Mouse (Mus musculus) CH12.LX (cell line): ENCODE data around the gene Cnot3. TPM values are rescaled to one million over a fixed set of nuclear protein-coding genes. Genes with fewer than 3 reads are reported as not detected.
A peak's percentile ranks its signal among the peaks of the same experiment; 100 is the strongest.
"Not testable (repeated sequence)": the region's sequence is repeated elsewhere in the genome, so short reads cannot be mapped to it uniquely, and the experiment has no call there.

Experiments used
- DNase-seq: peaks from one replicate; pipeline ENCODE4 v3.0.0-alpha.2; 2013; ENCODE audit errors: extremely low read depth
- H3K27ac ChIP-seq: 2 replicates; pipeline ENCODE4 v1.5.1; 2012; ENCODE audit warnings: low read depth, mild to moderate bottlenecking, control low read depth, moderate library complexity; ENCODE audit not compliant: insufficient read depth
- H3K27me3 ChIP-seq: replicated peaks from 2 replicates; pipeline ENCODE3; 2012; ENCODE audit warnings: inconsistent platforms
- H3K36me3 ChIP-seq, 2 experiments: replicated peaks in 1 of 2; 2 replicates each; pipeline versions ENCODE3 to v1.6.1; 2012; ENCODE audit warnings: inconsistent platforms in 1 of 2, low read length in 1 of 2, mild to moderate bottlenecking in 1 of 2, mixed read lengths in 1 of 2, moderate library complexity in 1 of 2; ENCODE audit not compliant: control insufficient read depth in 1 of 2, insufficient read depth in 1 of 2
- H3K4me1 ChIP-seq, 2 experiments: 2 replicates each; pipeline ENCODE4 v1.6.1; 2012; ENCODE audit warnings: inconsistent platforms in 1 of 2, moderate library complexity in 1 of 2; ENCODE audit not compliant: insufficient read depth in 2 of 2, control insufficient read depth in 1 of 2
- H3K4me2 ChIP-seq: 2 replicates; pipeline ENCODE4 v1.6.1; 2012; ENCODE audit warnings: low read depth, mild to moderate bottlenecking, control low read depth; ENCODE audit not compliant: poor library complexity, insufficient read depth, severe bottlenecking
- H3K4me3 ChIP-seq, 3 experiments: fragments of 150-350 bp in 1 of 3; sonication (generic) in 1 of 3; replicated peaks in 1 of 3; 2 replicates each; pipeline versions ENCODE3 to v1.5.1; 2011 to 2012; ENCODE audit warnings: low read depth in 2 of 3, low read length in 2 of 3, mild to moderate bottlenecking in 2 of 3, moderate library complexity in 2 of 3, control low read depth in 1 of 3, improper control_type of control experiment in 1 of 3, inconsistent platforms in 1 of 3, mixed read lengths in 1 of 3; ENCODE audit not compliant: poor library complexity in 1 of 3
- H3K79me2 ChIP-seq: replicated peaks from 2 replicates; pipeline ENCODE4 v1.6.1; 2012; ENCODE audit warnings: mild to moderate bottlenecking, moderate library complexity; ENCODE audit not compliant: control insufficient read depth, poor library complexity, insufficient read depth, severe bottlenecking; ENCODE audit errors: extremely low read depth
- H3K9ac ChIP-seq: 2 replicates; pipeline ENCODE4 v1.6.1; 2012; ENCODE audit warnings: low read depth, mild to moderate bottlenecking, control low read depth, moderate library complexity; ENCODE audit not compliant: insufficient read depth
- H3K9me3 ChIP-seq: replicated peaks from 2 replicates; pipeline ENCODE3; 2012; ENCODE audit warnings: low read length, inconsistent platforms, mixed read lengths
- E2F4 ChIP-seq: IDR thresholded peaks from 2 replicates; pipeline ENCODE4 v1.6.1; 2011; ENCODE audit warnings: low read depth, low read length, improper control_type of control experiment; ENCODE audit not compliant: insufficient replicate concordance
- ETS1 ChIP-seq: conservative IDR thresholded peaks from 2 replicates; pipeline ENCODE4 v1.6.1; 2012; ENCODE audit warnings: low read depth, mild to moderate bottlenecking, inconsistent platforms, low read length, improper control_type of control experiment, moderate library complexity
- GABPA ChIP-seq: IDR thresholded peaks from 2 replicates; pipeline ENCODE4 v1.6.1; 2012; ENCODE audit warnings: low read depth, low read length, improper control_type of control experiment, inconsistent platforms; ENCODE audit not compliant: insufficient replicate concordance
- IRF4 ChIP-seq: IDR thresholded peaks from 2 replicates; pipeline ENCODE4 v1.6.1; 2014; ENCODE audit warnings: low read depth, mild to moderate bottlenecking, inconsistent platforms, low read length, improper control_type of control experiment
- MAX ChIP-seq: IDR thresholded peaks from 2 replicates; pipeline ENCODE4 v1.6.1; 2011; ENCODE audit warnings: low read length, improper control_type of control experiment
- MAZ ChIP-seq: IDR thresholded peaks from 2 replicates; pipeline ENCODE4 v1.6.1; 2012; ENCODE audit warnings: low read depth, mild to moderate bottlenecking, inconsistent platforms, low read length, improper control_type of control experiment, moderate library complexity
- MXI1 ChIP-seq: IDR thresholded peaks from 2 replicates; pipeline ENCODE4 v1.6.1; 2011; ENCODE audit warnings: mild to moderate bottlenecking, low read depth, low read length, improper control_type of control experiment
- MYC ChIP-seq: IDR thresholded peaks from 2 replicates; pipeline ENCODE4 v1.6.1; 2011; ENCODE audit warnings: low read depth, mild to moderate bottlenecking, improper control_type of control experiment, low read length
- NELFE ChIP-seq: IDR thresholded peaks from 2 replicates; pipeline ENCODE4 v1.6.1; 2011; ENCODE audit warnings: low read depth, low read length, improper control_type of control experiment
- POLR2A ChIP-seq: IDR thresholded peaks from 2 replicates; pipeline ENCODE4 v1.6.1; 2011; ENCODE audit warnings: low read depth, mild to moderate bottlenecking, improper control_type of control experiment, low read length
- RAD21 ChIP-seq: IDR thresholded peaks from 2 replicates; pipeline ENCODE4 v1.6.1; 2011; ENCODE audit warnings: low read depth, mild to moderate bottlenecking, low read length, improper control_type of control experiment, moderate library complexity
- RCOR1 ChIP-seq: conservative IDR thresholded peaks from 2 replicates; pipeline ENCODE4 v1.6.1; 2012; ENCODE audit warnings: low read depth, mild to moderate bottlenecking, inconsistent platforms, low read length, improper control_type of control experiment
- SIN3A ChIP-seq: IDR thresholded peaks from 2 replicates; pipeline ENCODE4 v1.6.1; 2012; ENCODE audit warnings: low read length, improper control_type of control experiment, inconsistent platforms
- TBP ChIP-seq: conservative IDR thresholded peaks from 2 replicates; pipeline ENCODE4 v1.6.1; 2011; ENCODE audit warnings: low read depth, low read length, improper control_type of control experiment
- TCF12 ChIP-seq: IDR thresholded peaks from 2 replicates; pipeline ENCODE4 v1.6.1; 2014; ENCODE audit warnings: low read depth, mild to moderate bottlenecking, inconsistent platforms, low read length, improper control_type of control experiment
- USF1 ChIP-seq: IDR thresholded peaks from 2 replicates; pipeline ENCODE4 v1.6.1; 2014; ENCODE audit warnings: low read depth, mild to moderate bottlenecking, inconsistent platforms, low read length, improper control_type of control experiment
- ZNF384 ChIP-seq: IDR thresholded peaks from 2 replicates; pipeline ENCODE4 v1.6.1; 2012; ENCODE audit warnings: low read depth, low read length, improper control_type of control experiment, inconsistent platforms
- dilution Hi-C: fragments of 300-500 bp; cut with MboI; formaldehyde crosslinking; loops from 2 replicates; pipeline ENCODE4 v1.14.3; 2020; ENCODE audit warnings: low sequenced_read_pairs; ENCODE audit not compliant: extremely low pct_unique_long_range_greater_than_20kb, extremely low pct_ligation_motif_present
- in situ Hi-C: fragments of 300-500 bp; cut with MboI; formaldehyde crosslinking; loops from 3 replicates; pipeline ENCODE4 v1.14.3; 2019; ENCODE audit warnings: low sequenced_read_pairs, low pct_ligation_motif_present, low pct_unique_long_range_greater_than_20kb, mixed read lengths
- polyA plus RNA-seq: library from polyadenylated mRNA; unstranded; fragments of >175 nt; gene quantifications from 2 replicates; pipeline ENCODE4 v1.2.1, GENCODE M21; 2012; ENCODE audit warnings: low read depth; ENCODE audit not compliant: insufficient read length
- total RNA-seq, 2 experiments: library from RNA; depleted of rRNA; stranded (reverse); fragments of 300-350 nt in 1 of 2; fragments of >200 nt in 1 of 2; gene quantifications; 2 replicates each; pipeline ENCODE4 v1.2.3; 2012 to 2014

The Cnot3 gene
- total and polyA plus RNA-seq, 3 experiments, result 10.5 to 68.3 (median 21.1) TPM

- no peak for TF ChIP-seq USF1
- no peak for TF ChIP-seq TBP
Measured at GRCm38 (mm10) chr7:3693809-3694075, 48.7 kb downstream of the Cnot3 start (continued).

- peak; percentile 95 for DNase-seq
- no peaks in the 10 kb centered on the region for H3K27me3 ChIP-seq
- dilution Hi-C loops (no loop called here), in situ Hi-C loops (no loop called here)
- H3K36me3 ChIP-seq, result peaks cover 12 to 53% of the 10 kb centered on the region in 2 experiments
- peaks cover 13% of the 10 kb centered on the region for H3K79me2 ChIP-seq
- peaks cover 0 to 33% of the 10 kb centered on the region in 2 experiments; a peak in 3 of 4 replicates for H3K4me1 ChIP-seq
- H3K9ac ChIP-seq, result peak overlapping the region; percentile 93
- peak overlapping the region; percentile 83 for H3K4me2 ChIP-seq
- TF ChIP-seq RCOR1, result no peak
- no peak; the same call in 1 of the 2 replicates for TF ChIP-seq TCF12
- TF ChIP-seq E2F4, result peak; percentile 87; the same call in 1 of the 2 replicates
- 0 out of 2 replicates have a peak, but pooled peaks have one; percentile 5 for TF ChIP-seq IRF4
- 0 out of 2 replicates have a peak, but pooled peaks have one; percentile 2 for TF ChIP-seq MAX
- TF ChIP-seq SIN3A, result peak; percentile 79
- H3K9me3 ChIP-seq, result no peaks in the 10 kb centered on the region
- H3K4me3 ChIP-seq, result peak overlapping the region; percentile 66 to 100 (median 77)
- peak overlapping the region; percentile 89 for H3K27ac ChIP-seq
Measured at GRCm38 (mm10) chr7:3694076-3694948, 49.2 kb downstream of the Cnot3 start.

- in situ Hi-C loops, H3K27ac ChIP-seq, H3K27me3 ChIP-seq, DNase-seq, dilution Hi-C loops, H3K9me3 ChIP-seq: not testable (repeated sequence)
- peaks cover 0 to 33% of the 10 kb centered on the region in 2 experiments; a peak in 3 of 4 replicates for H3K4me1 ChIP-seq
- peak overlapping the region; percentile 93 for H3K9ac ChIP-seq
- H3K36me3 ChIP-seq, result peaks cover 16 to 52% of the 10 kb centered on the region in 2 experiments
- peak overlapping the region; percentile 66 to 100 (median 77) for H3K4me3 ChIP-seq
- H3K79me2 ChIP-seq, result peaks cover 13% of the 10 kb centered on the region
- peak overlapping the region; percentile 83 for H3K4me2 ChIP-seq
Measured at GRCm38 (mm10) chr7:3694949-3695305, 49.9 kb downstream of the Cnot3 start.

- Histone ChIP-seq H3K27ac (no peak overlapping the region), H3K9me3 (no peaks in the 10 kb centered on the region), H3K4me2 (no peak overlapping the region), H3K27me3 (no peaks in the 10 kb centered on the region), H3K36me3 (peaks cover 27 to 52% of the 10 kb centered on the region in 2 experiments), H3K4me1 (peaks cover 0 to 24% of the 10 kb centered on the region in 2 experiments; a peak in 2 of 4 replicates), H3K4me3 (no peak overlapping the region), H3K79me2 (peaks cover 7% of the 10 kb centered on the region; the same call in 1 of the 2 replicates), H3K9ac (no peak overlapping the region)
- dilution Hi-C loops, result no loop called here
- DNase-seq, result no peak
- no peak for TF ChIP-seq GABPA
- no peak for TF ChIP-seq ZNF384
- TF ChIP-seq USF1, result no peak
- no peak for TF ChIP-seq MXI1
- TF ChIP-seq ETS1, result no peak
- no peak for TF ChIP-seq POLR2A
- TF ChIP-seq MYC, result no peak
- no peak for TF ChIP-seq RAD21
- no peak for TF ChIP-seq MAZ
- TF ChIP-seq NELFE, result no peak
- in situ Hi-C loops, result no loop called here
Measured at GRCm38 (mm10) chr7:3698471-3698870, 53.4 kb downstream of the Cnot3 start.
